Mouse (Mus musculus) cerebellum, postnatal 10 days (tissue): ENCODE measurements at regions not wholly inside any gene's neighbourhood (a gene's known extent, or its start where the extent isn't known, plus 50 kb on each side); places are given as distances from the start of the nearest gene placed in this dataset.

Experiments
- DNase-seq, 2 experiments: peaks; one replicate each; pipeline ENCODE4 v3.0.0; 2021; ENCODE audit warnings: mixed read lengths in 2 of 2

DNA sequence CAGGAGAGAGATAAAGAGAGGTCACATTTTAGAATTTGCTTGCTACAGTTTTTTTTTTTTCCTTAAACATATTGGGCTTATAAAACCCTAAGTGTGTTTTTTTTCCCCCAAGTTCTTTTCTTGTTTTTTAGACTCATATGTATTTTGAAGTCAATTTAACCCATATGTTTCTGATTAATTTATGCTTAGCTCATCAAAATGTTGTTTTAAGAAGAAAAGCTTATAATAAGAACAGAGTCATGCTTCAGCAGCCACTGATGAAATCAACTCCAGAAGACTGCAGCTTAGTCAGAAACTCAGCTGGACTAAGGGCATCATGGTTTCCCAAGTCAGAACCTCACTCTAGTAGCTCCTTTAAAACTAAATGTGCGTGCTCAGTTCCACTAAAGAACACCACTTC is 454.7 kb upstream of the Jag1 start:
- no peak for DNase-seq

DNA sequence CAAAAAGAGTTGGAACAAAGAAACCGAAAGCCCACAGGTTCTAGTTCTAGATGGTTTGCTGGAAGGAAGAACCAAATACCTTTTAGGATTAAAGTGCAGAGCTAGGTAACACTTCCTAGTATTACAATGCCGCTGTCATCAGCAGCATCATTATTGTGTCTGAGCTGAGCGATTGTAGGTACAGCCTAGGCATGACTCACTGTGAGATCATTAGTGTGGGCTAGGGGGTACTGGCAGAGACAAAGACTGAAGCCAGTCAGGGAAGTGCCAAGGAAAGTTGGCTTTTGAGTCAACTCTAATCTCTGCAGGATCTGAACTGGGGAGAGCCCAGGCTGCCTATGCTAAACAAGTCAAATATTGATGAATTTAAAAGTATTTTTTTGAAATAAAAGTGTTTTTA is 450.2 kb upstream of the Jag1 start:
- DNase-seq, result no peak

DNA sequence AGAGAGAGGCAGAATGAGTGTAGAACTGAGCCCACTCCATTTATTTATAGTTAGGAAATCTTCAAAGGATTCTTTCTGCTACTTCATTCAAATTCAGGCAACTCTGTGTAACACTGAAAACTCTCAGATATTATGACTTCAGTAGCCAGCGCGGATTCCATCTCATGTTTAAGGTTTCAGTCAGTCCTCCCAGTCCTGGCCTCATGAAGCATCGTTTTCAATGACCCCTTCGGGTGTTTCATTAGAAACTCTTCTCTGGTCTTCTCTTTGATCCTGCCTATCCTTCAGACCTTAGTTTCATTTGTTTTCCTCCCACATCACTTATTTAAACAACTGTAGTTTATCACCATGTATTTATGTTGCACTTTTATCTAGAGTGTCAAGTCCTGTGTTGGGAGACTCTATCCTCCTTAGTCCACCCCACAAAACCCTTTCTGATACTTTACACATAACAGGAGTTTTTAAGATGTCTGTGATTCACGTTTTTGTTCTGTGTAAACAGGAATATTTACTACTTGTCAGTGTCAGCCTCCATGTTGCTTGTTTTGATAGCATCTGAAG is 447.7 kb upstream of the Jag1 start:
- no peak for DNase-seq

DNA sequence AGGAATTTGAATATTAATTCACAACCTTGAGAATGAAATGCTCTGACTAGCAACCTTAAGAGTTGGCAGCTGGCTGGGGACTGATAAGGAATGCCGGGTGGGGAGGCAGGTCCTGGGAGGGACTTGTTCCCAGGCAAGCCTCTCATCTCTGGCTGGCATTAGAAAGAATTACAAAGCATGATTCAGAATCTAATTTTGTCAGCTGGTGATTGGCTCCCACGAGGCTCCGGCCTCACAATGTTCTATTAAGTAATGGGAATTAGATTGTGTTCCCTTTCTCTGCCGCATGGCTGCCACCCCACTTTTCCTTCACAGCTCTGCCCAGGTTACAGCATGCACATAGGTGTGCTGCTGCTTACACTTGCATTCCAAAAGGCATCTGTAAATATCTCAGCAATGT is 443.9 kb upstream of the Jag1 start:
- DNase-seq, result no peak

DNA sequence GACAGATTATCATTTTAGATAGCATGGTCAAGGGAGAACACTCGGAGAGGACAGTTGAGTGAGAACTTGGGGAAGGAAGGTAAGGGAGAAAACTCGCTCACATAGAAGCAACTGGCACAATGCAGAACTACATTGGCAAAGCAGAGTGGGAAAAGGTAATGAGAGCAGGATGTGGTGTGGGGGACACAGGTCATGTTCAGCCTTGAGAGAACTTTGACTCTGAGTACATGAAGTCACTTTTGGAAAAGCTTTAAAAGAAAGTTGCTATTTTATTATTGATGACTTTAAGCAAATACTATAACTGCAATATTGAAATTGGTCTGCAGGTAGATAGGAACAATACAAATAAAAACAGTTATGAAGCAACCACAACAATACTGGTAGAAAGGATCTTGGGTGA is 437.4 kb upstream of the Jag1 start:
- DNase-seq, result no peak

DNA sequence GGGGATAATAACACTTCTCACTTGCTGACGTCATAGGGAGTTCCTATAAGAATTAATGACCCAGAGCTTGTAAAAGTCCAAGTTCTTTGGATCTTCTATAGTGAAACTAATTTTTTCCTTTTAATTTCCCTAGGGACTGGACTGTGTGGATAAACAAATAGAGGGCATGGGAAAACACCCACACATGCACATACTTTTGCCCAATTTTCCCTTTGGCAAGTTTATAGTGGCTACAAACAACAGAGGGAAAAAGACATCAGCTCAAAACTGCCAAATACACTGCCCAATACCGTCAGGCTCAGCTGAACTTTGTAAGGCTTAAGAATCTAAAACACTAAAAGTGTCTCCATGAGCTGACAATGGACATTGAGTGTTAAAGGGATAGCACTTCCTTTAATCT is 420.1 kb upstream of the Jag1 start:
- no peak for DNase-seq

DNA sequence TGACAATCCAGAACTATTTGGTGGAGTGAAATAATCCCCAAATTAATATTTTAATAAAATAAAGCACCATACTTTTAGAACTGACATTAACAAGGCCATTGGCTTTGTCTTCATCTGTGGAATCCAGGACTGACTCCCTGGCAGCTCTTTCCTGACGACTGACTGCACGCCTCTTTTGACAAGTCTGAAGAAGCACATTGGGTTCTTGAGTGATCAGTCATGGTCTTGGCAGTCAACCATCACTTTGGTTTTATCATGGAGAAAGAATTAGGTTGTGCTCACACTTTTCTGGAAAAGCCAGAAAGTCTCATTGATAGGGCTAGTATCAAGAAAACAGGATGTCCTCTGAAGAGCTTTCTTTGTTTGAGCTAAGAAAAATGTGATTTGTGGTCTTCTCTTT is 399.8 kb upstream of the Jag1 start:
- DNase-seq, result no peak

DNA sequence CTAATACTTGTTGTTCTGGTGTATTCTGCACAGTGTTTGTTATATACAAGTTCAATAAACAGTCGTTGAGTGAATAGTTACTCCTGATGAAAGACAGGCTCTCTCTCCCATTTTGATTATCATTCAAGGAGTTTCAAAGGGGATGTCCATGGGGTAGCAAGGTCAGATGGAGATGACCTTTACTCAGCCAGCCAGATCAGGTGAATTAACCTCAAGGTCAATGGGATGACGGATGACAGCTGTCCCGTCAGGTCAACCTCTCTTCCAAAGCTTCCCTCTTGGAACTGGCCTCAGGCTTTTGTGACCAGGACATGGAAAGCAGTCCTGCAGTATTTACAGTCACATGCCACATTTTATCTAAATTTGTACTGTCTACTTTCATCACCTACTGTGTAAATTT is 398.6 kb upstream of the Jag1 start:
- no peak for DNase-seq

DNA sequence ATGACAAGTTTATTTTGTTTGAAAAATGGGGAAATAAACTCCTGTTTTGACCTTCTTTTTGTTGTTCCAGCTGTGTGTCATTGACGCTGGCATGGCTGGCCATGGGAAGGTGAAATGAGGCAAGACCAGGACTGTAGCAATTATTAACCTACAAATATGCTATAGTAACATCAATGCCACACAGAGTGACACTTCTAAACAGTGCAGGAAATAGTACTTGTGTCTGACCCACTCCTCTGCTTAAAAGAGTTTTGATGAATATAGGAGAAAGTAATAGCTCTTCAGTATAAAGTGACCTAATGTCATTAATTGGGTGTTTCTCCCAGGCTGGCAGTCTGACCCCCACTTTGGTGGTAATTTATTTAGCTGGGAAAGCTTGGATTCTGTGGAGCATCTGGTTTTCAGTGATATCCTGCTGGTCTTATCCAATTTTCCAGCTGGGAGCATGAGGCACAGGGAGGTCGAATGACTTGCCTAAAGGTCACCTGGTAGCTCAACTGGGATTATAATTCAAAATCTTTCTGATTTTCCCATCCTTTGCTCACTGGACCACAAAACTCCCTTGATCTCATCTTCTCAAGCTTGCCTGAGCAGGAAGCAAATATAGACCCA is 397.6 kb upstream of the Jag1 start:
- DNase-seq, result no peak

DNA sequence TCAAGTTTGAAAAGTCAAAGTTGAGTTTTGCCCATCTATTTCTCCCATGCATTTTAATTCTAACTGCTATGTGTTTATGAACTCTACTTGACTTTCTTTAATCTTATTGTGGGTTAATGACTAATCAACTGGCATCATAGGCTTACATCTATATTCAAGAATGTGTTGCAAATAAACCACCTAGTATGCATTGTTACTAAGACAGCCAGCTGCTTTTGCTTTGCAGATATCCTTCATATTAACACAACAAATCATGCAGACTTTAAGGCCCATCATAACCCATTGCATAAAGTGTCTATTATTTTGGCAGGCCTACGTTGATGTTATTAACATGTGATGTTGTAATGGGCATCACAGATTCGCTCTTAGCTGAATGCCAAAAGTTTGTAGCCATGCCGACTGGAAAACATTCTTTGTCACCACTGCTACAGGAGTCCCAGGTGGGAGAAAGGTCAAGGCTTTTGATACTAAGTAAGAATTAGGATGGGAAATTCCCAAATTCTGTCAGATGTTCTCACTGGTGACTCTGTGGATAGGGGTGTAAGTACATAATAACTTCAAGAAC is 394.3 kb upstream of the Jag1 start:
- no peak for DNase-seq

DNA sequence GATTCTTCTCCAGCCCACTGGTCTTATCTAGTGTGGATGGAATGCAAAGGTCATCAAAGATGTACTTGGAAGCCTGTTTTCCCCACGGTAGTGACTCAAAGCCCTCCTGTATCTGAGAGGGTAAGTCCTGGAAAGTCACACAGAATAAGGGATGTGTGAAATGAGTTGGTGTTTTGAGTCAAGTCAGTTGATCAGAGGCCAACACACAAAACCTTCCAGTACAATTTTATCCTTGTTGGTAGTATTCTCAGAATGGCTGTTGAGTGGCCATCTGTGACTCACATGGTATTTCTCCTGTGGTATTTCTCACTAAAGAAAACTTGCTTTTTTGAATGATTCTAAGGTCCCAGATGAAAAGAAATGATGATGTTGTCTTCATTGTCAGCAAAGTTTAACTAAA is 384.8 kb upstream of the Jag1 start:
- DNase-seq, result no peak

DNA sequence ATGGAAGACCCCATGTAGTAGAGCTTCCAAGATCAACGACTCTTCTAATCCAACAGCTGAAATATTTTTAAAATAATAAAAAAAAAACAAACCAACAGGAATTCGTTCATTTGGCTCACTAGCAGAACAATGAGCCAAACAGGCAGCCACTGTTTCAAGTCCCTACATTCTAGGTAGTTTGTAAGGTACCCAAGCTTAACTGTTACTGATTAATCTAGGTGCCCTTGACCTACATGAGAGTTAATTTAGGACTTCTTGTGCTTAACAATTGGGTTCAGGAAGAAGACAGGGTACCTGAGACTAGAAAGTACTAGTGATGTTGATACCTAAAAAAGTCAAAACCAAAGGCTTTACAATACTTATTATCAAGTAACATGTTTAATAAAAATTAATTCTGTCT is 381.2 kb upstream of the Jag1 start:
- DNase-seq, result no peak

DNA sequence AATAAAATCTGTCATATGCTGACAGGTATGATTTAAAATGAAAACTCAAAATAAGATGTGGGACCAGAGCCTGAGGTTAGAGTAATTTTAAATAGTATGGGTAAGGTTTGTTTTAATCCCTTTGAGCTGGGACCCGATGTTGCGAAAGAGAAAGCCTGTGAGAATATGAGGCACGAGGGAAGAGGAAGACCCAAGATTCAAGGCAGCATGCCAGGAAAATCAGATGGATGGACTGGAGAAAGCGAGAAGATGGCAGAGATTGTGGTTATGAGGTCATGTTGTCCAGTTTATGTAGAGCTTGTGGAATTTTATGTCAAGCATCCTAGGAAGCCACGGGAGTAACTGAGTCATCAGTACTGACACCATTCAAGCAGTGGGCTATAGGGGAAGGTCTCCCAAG is 377.2 kb upstream of the Jag1 start:
- DNase-seq, result peak in 1 of 2 experiments; percentile 3

DNA sequence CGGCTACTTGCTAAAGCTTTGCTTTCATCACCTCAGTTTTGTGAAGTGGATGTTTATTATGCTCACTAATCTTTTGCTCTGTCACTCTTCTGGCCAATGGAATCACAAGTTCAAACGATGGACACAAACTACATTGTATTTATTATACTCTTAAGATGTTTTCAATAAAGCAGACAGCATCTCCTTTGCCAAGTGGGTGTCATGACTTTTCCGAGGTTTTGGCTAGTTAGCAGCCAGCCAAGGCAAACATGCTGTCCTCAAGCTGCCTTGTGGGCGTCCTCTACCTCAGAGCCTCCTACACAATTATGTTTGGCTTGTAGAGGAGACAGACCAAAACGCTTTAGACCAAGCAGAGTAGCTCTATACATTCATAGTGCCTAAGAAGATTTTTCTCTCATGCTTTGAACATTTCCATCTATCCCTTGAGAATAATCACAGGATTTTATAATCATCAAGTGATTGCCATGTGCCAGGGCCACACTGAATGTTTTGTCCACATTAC is 372.8 kb upstream of the Jag1 start:
- no peak for DNase-seq

DNA sequence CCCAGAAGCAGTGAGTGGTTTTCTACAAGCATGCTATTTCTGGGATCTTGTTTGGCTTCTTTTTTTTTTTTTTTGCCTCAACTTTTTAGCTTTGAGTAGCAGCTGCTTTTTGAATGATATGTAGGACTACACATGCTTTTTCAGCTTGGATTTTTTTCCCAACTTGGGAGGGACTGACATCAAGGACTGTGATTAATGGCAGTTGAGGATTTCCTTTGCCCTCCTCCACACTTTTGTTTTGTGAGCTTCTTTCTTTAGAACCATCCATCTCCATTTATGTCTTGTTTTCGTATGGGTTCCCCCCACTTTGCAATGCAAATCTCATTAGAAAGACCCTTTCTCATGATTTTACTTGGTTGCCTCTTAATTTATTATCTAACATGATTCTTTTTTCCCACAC is 352.3 kb upstream of the Jag1 start:
- no peak for DNase-seq

DNA sequence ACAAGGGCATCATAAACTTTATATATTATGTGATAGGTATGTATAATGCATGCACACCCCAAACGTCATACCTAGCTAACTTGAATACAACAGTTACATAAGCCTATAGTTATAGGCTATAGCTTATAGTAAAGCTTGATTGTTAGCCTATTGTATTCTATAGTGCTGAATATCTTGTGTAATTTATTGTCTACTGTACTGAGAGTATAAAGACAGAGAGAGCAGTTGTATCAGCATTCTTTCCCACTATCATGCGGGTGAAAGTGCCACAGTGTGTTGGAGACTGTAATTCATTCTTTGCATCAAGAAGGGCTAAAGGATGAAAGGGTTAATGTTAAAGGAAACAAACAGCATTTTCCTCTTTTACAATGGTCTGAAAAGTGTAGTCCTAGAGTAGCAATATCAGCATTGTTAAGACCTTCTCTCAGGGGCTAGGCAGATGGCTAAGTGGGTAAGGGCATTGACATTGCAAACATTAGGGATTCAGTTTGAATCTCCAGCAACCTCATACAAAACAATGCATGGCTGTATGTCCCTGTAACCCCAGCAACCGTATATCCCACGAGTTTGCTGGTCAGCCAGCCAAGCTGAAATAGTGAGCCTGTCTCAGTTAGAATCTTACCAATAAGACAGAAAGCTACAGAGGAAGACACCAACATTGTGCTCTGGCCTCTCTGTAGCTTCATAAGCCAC is 340.8 kb upstream of the Jag1 start:
- DNase-seq, result no peak

DNA sequence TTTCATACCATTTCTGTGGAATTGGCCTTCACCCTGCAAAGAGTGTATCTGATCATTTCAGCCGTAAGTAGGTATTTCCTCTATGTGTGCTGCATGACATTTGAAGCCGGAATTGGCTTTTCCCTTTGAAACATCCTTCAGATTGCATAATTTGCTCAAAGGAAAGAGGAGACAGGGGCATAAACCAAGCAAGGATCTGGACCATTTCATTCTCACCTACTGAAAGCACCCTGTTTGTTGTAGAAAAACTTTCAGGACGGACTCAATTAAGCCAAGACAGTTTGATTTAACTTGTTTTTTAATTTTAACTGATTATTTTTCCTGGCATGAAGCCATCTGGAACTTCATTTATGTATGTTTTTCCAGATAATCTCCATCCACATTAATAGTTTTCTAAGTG is 340.0 kb upstream of the Jag1 start:
- DNase-seq, result no peak

DNA sequence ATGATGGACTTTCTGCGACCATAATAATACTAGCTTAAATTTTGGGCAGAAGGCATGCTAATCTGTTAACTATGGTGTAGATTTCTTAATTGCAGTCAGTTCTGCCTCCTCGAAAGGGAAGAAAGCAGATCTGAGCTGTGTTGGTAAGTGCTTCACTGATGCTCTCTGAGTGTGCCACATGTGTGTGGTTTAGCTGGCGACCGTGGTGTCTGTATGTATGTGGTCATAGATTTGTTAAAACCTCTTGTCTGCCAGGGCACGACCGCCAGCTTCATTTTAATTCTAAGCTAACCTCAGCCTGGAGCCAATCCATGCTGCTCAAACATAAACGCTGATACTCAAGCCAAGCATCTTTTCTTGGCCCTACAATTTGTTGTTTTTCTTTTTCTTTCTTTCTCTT is 330.5 kb upstream of the Jag1 start:
- DNase-seq, result no peak

DNA sequence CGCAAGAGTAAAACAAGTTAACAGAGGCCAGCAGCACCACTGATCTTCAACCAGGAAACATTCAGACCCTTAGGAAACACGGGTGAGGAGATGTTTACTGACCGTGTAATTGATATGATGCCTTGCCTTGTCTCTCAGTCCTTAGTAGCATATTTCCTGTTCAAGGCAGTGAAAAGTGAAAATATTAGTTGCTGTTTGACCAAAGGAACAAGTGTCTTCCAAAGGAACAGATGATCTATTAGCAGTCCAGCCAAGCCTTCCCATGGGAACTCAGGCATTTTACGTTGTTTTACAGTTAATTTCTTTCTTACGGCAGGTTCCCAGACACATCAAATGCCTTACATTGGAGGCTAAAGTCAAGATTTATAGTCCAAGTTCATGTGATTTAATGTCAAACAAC is 321.3 kb upstream of the Jag1 start:
- DNase-seq, result no peak

DNA sequence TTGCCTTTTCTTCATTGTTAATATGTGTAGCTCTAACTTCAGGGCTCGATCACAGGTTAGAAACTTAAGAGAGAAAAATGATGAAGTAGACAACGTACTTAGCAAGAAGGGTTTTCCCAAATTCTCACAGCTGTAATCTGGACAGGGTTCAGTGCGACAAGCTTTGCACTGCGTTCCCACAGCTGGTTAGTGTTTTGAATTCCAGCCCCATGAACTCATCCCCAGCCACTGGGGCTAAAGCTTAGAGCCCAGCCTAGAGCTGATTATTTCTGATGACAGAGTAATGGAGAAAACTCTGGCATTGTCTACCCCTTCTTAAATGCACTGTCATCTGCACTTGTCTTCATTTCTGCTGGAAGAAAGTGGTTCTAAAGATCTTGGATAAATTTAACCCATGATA is 319.7 kb upstream of the Jag1 start:
- no peak for DNase-seq

DNA sequence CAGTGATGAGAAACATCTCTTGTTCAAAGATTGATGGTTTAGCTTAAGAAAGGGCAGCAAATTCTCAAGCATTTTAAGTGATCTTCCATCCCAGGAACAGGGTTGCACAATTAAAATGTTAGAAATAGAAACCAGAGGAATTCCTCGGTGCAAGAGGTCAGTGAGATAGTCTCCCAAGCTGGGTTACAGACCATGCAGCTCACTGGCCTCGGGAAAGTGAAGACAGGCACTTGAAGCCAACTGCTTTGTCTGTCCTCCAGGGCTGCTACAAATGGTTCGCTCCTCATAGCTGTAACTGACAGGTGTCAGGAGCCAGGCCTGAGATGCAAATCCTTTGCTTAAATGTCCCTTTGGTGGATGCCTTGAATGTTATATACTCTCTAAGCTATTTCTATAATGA is 306.2 kb upstream of the Jag1 start:
- no peak for DNase-seq

DNA sequence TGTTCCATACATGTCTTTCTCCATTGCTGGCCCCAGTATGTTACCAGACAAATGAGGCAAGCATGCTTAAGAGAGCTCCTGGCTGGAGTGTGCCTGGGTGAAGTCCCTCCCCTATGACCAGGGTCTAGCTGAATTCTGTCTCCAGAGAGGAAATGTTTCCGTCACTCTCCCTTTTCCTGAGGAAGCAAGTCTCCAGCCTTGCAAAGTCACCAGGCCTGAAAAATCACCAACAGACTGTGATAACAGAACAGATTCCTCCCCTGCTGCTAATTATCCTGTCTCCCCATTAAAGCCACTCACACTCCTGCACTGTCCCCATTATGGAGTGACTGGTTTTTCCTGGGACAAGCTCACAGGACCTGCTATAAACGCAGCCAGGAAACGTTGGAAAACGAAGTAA is 303.2 kb upstream of the Jag1 start:
- DNase-seq, result no peak

DNA sequence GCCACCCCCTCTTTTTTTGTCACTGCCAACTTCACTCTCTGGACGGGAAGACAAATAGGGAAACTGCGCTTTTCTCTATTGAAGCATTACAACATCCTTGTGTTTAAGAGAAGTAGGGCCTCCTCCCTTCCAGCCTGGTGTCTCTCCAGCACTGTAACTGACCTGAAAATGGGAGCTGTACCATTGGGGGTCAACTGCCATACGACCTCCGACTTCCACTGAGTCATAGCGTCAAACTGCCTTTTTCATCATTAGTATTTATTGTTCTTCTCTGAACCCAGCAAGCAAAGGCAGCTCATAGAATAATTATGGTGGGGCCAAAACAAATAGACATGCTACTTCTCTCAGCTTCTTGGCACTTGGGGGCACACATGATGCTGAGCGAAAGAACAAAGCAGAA is 301.2 kb upstream of the Jag1 start:
- no peak for DNase-seq

DNA sequence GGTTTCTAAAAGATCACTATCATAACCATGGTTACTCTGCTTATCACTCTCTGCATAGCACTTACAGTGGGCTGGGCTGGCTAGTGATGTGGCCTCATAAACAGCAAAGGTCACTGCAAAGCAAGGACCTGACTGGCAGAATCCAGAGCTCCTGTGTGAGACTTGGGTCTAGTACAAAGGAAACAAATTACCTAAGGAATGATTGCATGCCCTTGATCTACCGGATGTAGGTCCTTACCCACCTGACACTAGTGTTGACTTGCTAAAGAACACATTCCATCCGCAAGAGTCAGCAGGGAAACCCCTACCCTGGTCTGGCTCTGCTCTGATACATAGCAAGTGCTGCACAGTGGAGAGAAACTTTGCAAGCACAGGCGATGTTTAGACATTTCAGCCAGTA is 297.0 kb upstream of the Jag1 start:
- no peak for DNase-seq
